Mouse (Mus musculus) stomach, postnatal 0 days (tissue): ENCODE results near the gene Prkce.

Experiments used
- CTCF ChIP-seq: IDR thresholded peaks from 2 replicates; pipeline ENCODE4 v1.5.1; 2016; ENCODE audit warnings: antibody characterized with exemption, low read depth, mild to moderate bottlenecking, moderate library complexity
- EP300 ChIP-seq: optimal IDR thresholded peaks from 2 replicates; pipeline ENCODE3; 2016; ENCODE audit warnings: antibody characterized with exemption

GRCm38 (mm10) chr17:86360849-86361248 is 193.3 kb downstream of the Prkce start:
- TF ChIP-seq EP300 (no peak), CTCF (no peak)
